Mouse (Mus musculus) CD8-positive naive resting alpha-beta T cell, adult 2 months (primary cell): ENCODE results near the gene Tmod1.

Experiments
- DNase-seq, 2 experiments: peaks; one replicate each; pipeline ENCODE4 v3.0.0; 2022; ENCODE audit warnings: low read depth in 2 of 2, low spot score in 2 of 2

Tmod1 gene

DNA sequence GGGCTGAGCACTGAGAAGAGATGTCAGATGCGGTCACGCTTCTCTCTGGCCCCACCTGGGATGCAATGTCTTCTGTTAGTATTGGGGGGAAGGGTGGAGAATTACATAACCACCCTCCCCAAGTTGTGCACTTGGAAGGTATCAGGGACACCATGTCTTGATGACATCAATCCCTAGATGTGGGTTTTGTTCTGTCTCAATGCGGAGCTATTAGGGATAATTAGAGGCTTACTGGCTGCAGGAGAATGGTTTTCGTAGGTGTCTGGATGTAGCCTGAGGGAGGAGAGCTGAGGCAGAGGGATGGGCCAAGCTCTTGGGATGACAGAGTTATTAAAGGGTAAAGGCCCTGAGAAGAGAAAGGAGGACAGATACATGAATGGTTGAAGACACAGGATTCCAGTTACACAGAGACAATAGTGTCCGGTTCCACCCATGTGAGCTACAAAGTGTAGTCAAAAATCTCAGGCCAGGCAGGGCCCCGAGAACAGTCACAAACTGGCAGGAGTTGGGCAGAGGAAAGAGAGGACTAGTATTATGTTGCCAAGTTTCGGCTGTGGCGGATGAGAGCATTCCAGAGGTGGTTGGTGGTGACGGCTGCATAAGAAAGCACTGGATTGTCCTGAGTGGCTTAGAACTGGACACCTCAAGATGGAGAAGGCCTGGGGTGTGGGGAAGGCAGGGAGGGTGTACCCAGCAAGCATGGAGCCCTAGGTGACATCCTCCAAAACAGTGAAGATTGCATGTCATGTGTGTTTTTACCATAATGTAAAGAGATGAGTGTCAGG is 14.8 kb downstream of the Tmod1 start:
- no peak for DNase-seq

DNA sequence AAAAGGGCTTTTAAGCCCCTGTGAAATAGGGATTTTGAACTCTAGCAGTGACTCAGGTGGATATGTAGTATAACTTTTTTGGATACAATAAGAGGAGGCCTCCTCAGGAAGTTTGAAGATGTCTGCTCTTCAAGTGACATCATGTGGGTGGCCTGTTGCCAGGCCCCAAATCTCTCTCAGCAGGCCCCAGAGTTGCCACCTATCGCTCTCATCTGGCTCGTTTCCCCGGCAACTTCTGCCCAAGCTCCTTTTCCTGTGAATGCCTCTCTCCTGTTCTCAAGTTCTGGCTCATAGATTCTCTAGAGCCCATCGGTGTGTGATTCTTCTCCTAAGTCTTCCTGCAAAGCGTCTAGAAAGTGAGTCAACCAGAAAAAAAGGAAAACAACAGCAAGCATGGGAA is 17.4 kb downstream of the Tmod1 start:
- no peak for DNase-seq

DNA sequence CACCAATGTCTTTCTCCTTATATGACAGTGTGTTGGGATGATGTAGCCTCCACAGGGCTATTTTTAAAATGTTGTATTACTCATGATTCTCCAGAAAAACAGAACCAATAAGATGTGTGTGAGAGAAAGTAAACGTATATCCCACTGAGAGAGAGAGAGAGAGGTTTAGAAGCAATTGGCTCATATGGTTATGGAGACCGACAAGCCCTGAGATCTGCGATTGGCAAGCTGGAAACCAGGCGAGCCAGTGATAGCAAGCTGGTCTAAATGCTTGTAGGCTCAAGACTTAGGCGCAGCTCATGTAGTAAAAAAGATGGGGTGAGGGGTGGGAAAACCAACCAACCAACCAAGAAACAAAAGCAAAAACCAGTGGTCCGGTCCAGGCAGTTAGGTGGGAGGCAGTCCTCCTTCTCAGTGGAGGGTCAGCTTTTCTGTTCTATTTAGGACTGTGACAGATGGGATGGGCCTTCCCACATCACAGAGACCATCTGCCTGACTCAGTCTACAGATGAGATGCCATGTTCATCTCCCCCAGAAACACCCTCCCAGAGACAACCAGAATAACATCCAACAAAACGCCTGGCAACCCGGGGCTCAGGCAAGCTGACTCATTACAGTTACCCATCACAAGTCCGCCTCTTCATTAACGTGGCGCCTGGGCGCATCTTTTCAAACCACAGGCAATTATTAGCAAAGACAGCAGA is 22.7 kb downstream of the Tmod1 start:
- DNase-seq = no peak

DNA sequence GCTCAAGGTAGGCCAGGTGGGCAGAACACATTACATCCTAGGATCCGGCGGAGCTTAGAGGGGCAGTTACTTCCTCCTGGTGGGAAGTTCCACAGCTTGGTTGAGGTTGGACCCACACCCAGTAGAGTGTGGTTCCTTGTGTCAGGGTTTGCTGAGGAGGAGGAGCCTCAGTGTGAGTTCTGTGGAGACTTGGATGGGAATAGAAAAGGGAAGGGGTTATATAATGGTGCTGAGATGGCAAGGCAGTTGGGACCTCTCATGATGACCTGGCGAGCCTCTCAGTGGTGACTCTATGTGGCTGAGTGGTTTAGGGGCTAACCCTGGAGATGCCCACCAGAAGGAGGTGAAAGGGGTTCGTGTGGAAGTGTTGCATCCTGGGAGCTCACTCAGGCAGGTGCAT is 25.1 kb downstream of the Tmod1 start:
- DNase-seq = no peak

- no peak for DNase-seq
Observed at GRCm38 (mm10) chr4:46064263-46064662, 25.5 kb downstream of the Tmod1 start.

DNA sequence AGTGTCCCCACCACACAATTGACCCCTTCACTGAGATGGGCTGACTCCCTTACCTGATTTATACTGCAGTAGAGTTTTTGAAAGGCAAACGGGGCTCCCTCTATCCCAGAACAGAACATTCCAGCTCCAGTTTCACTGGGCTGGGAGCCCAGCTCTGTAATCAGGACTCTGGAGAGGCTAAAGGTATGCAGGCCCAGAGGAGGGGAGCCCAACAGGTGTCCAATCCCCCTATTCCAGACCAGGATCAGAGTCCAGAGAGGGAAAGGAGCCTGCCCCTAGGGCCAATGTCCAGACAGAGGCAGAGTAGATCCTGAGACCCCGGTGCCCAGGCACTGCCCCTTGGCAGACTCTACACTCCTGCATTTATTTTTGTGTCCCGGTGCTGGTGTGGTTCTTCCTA is 26.2 kb downstream of the Tmod1 start:
- DNase-seq = no peak

GRCm38 (mm10) chr4:46065695-46066340 is 27.1 kb downstream of the Tmod1 start:
- no peak for DNase-seq

GRCm38 (mm10) chr4:46068060-46068459 is 29.3 kb downstream of the Tmod1 start:
- DNase-seq = no peak

DNA sequence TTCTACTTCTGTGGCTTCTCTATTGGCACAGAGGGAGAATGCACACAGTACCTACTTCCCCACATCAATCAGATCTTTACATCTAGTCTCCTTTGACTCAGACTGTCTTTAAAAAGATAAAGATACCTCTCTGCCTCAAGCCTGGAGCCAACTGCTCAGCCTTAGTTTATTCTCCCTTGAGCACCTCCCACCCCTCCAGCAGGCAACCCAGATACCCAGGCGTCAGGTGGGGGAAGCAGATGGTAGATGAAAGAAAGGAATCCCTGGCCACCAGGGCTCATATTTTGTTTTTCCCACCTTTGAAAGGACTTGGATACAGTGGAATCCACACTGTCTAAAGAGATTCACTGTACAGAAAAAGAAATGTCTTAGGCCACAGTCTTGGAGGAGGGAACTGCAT is 29.8 kb downstream of the Tmod1 start:
- DNase-seq = no peak

DNA sequence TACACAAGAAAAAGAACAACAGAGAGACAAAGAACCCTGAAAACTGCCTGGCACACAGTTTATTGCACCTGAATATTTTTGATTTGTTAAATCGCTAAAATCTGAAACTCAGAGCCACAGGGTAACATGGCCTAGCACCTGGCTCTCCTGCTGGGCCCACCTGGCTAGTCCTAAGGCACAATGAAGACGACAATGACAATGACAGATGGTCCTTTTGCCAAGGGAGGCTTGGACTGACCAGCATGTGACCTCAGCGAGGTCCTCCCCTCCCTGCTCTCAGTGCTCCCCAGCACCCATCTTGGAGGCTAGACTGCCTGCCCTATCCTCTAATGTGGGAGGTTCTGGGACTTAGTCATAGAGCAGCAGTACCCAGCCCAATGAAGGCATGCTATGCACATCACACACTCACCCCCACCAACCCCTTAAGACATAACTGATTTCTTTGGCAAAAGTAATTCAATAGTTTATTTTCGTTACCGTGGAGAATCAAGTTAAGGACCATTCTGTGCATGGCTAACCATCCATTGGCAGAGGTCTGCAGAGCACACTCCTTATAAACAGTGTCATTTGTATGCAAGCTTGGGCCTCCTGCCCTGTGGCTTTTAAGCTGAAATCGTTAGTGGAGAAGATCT is 31.2 kb downstream of the Tmod1 start:
- no peak for DNase-seq

- DNase-seq = no peak
Observed at GRCm38 (mm10) chr4:46072631-46073030, 33.9 kb downstream of the Tmod1 start.

DNA sequence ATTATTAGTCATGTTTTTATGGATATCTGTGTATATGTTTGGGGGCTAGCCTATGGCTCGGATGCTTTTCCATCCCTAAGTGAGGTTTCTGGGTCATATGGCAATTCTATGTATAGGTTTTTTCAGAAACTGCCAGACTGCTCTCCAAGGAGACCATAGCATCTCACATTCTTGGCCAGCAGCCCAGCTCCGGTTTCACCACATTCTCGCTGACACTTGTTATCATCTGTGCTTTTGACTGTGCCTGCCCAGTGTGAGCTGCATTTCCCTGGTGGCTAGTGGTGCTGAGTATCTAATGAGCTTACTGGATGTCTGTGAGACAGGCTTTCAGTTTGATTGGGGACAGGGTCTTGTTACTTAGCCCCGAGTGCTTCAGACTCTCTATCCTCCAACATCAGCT is 35.0 kb downstream of the Tmod1 start:
- DNase-seq = no peak

- DNase-seq = no peak
Observed at GRCm38 (mm10) chr4:46075664-46076063, 36.9 kb downstream of the Tmod1 start.

DNA sequence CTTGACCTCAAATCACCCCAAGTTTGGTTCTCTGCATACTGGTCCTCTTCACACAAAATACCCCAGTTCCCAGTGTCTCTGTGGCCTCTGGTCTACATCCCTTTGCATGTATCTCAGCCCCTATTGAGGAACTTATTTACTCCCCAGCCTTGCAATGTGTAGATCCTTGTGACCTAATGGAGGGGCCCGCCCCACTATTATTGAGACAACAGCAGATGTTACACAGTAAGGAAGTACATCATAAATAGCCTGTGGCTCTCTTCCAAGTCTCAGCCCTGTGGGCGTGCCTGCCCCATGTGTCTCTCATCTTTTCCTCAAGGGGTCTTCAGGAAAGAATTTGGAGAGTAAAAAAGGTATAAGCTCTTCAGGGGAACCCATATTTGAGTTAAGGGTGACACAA is 38.2 kb downstream of the Tmod1 start:
- DNase-seq = no peak

GRCm38 (mm10) chr4:46080261-46080660 is 41.5 kb downstream of the Tmod1 start:
- DNase-seq = no peak

- no peak for DNase-seq
Observed at GRCm38 (mm10) chr4:46082555-46082954, 43.8 kb downstream of the Tmod1 start.

DNA sequence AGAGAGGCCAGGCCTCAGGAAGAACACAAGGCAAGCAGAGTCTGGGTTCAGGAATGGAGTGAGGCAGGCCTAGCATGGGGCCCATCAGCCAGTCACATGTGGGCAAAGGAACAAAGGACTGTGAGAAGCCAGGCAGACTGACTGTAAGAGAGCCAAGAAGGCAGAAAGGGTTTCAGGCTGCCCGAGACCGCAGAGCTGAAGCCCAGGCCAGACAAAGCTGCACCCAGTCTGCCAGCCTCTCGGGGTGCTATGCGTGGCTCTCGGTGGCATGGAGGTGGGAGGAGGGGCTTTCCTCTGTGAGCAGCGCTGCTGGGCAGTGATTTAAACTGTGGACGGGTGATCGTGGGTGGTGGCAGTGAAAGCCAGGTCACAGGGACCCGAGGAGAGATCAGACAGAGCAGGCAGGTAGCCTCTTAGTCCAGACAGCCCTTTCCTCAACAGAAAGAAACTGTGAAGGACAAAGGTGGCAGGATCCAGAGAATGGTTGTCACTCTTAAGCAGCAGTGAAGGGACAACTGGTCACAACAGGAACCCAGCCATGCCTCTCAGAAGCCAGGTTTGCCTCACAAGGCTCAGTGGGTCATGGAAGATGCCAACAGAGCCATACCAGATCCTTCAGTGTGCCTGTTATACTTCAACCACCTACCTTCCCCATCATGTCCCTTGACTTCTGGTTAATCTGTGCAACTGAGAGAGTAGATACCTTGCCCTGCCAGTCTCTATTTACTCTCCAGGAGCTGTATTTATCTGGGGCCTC is 45.9 kb downstream of the Tmod1 start:
- no peak for DNase-seq

- DNase-seq = no peak
Observed at GRCm38 (mm10) chr4:46085223-46085811, 46.6 kb downstream of the Tmod1 start.

DNA sequence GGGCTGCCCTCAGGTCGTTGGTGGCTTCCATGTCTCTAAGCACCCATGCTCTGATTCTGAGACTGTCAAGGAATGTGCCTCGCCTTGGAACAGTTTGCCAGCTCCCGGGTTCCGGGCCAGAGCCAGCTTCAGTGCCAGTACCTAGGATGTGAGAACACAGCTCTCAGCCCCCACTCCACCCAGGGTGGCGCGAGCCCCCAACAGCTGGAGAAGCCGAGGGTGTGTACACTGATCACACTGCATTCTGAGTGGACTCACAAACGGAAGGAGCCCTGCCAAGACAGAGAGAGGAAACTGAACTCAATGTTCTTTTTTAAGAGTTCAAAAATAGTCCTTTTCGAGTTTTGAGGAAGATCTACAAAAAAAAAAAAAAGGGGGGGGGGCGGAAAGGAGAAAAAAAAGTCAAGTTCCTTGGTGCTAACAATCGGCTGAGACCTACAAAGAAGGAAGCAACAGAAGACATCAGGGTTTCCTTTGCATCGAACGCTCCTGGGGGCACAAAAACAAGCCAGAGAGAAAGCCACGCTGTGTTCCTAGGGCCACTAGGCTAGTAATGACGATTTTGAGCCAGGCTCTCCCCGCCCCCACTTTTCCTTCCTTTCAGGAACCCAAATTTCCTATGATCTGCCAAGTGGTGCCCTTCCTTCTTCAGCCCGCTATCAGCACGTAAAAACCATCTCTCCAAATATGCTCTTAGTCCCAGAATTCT is 48.1 kb downstream of the Tmod1 start:
- DNase-seq = no peak

DNA sequence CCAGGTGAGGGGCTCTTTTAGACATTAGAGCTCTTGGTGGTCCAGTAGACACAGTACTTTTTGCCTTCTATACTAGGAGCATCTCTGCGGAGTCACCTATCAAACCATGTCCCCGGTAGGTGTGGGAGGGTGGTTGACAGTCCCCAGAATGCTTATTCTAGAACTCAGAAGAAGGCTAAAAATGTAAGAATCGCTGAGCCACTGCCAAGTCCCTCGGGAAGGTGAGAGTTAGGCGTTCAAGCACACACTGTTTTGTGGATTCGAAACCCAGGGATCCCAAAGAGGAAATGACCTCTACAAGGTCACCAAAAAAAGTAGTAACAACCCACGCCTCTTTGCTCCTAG is 48.7 kb downstream of the Tmod1 start:
- no peak for DNase-seq
